Mouse (Mus musculus) CH12.LX (cell line): ENCODE measurements at regions not wholly inside any gene's neighbourhood (a gene's known extent, or its start where the extent isn't known, plus 50 kb on each side); places are given as distances from the start of the nearest gene placed in this dataset.

ENCODE experiments used
- CHD2 ChIP-seq: IDR thresholded peaks from 2 replicates; pipeline ENCODE4 v1.6.1; 2011; ENCODE audit warnings: low read length, improper control_type of control experiment
- CTCF ChIP-seq, 2 experiments: IDR thresholded peaks in 1 of 2; conservative IDR thresholded peaks in 1 of 2; 2 replicates each; pipeline ENCODE4 v1.5.1; 2011 to 2012; ENCODE audit warnings: low read depth in 2 of 2, low read length in 2 of 2, improper control_type of control experiment in 1 of 2, inconsistent platforms in 1 of 2, mild to moderate bottlenecking in 1 of 2, moderate library complexity in 1 of 2
- E2F4 ChIP-seq: IDR thresholded peaks from 2 replicates; pipeline ENCODE4 v1.6.1; 2011; ENCODE audit warnings: low read depth, low read length, improper control_type of control experiment; ENCODE audit not compliant: insufficient replicate concordance
- EP300 ChIP-seq: IDR thresholded peaks from 2 replicates; pipeline ENCODE4 v1.6.1; 2011; ENCODE audit warnings: low read length, improper control_type of control experiment
- ETS1 ChIP-seq: conservative IDR thresholded peaks from 2 replicates; pipeline ENCODE4 v1.6.1; 2012; ENCODE audit warnings: low read depth, mild to moderate bottlenecking, inconsistent platforms, low read length, improper control_type of control experiment, moderate library complexity
- MAX ChIP-seq: IDR thresholded peaks from 2 replicates; pipeline ENCODE4 v1.6.1; 2011; ENCODE audit warnings: low read length, improper control_type of control experiment
- MXI1 ChIP-seq: IDR thresholded peaks from 2 replicates; pipeline ENCODE4 v1.6.1; 2011; ENCODE audit warnings: mild to moderate bottlenecking, low read depth, low read length, improper control_type of control experiment
- NELFE ChIP-seq: IDR thresholded peaks from 2 replicates; pipeline ENCODE4 v1.6.1; 2011; ENCODE audit warnings: low read depth, low read length, improper control_type of control experiment
- NRF1 ChIP-seq: IDR thresholded peaks from 2 replicates; pipeline ENCODE4 v1.6.1; 2014; ENCODE audit warnings: low read depth, mild to moderate bottlenecking, inconsistent platforms, low read length, improper control_type of control experiment, moderate library complexity
- POLR2A ChIP-seq: IDR thresholded peaks from 2 replicates; pipeline ENCODE4 v1.6.1; 2011; ENCODE audit warnings: low read depth, mild to moderate bottlenecking, improper control_type of control experiment, low read length
- POLR2AphosphoS2 ChIP-seq: IDR thresholded peaks from 2 replicates; pipeline ENCODE4 v1.6.1; 2011; ENCODE audit warnings: low read depth, low read length, improper control_type of control experiment
- RAD21 ChIP-seq: IDR thresholded peaks from 2 replicates; pipeline ENCODE4 v1.6.1; 2011; ENCODE audit warnings: low read depth, mild to moderate bottlenecking, low read length, improper control_type of control experiment, moderate library complexity
- SIN3A ChIP-seq: IDR thresholded peaks from 2 replicates; pipeline ENCODE4 v1.6.1; 2012; ENCODE audit warnings: low read length, improper control_type of control experiment, inconsistent platforms
- ZMIZ1 ChIP-seq: IDR thresholded peaks from 2 replicates; pipeline ENCODE4 v1.6.1; 2012; ENCODE audit warnings: low read depth, mild to moderate bottlenecking, inconsistent platforms, low read length, improper control_type of control experiment

- TF ChIP-seq MXI1 (no peak), E2F4 (no peak), CTCF (conservative IDR thresholded peaks at IDR 0.05 in 1 of 2, IDR thresholded peaks at IDR 0.05 in 1 of 2; ENCODE audit: low read depth in 2 of 2, low read length in 2 of 2) (no peak), POLR2A (no peak), POLR2AphosphoS2 (no peak), EP300 (no peak), CHD2 (no peak), NELFE (no peak), RAD21 (no peak), NRF1 (no peak), MAX (no peak), ZMIZ1 (no peak), SIN3A (no peak), ETS1 (no peak)
Observed at GRCm38 (mm10) chr5:51329142-51329541, 238.4 kb downstream of the Ppargc1a start.
